Mouse (Mus musculus) ES-Bruce4 (cell line): ENCODE data around the gene Zfp791. TPM values are rescaled to one million over a fixed set of nuclear protein-coding genes. Genes with fewer than 3 reads are reported as not detected.
A peak's percentile ranks its signal among the peaks of the same experiment; 100 is the strongest.
"Not testable (repeated sequence)": the region's sequence is repeated elsewhere in the genome, so short reads cannot be mapped to it uniquely, and the experiment has no call there.

Experiments used
- H3K27ac ChIP-seq: 2 replicates; pipeline ENCODE4 v1.5.1; 2012; ENCODE audit warnings: low read length, inconsistent platforms; ENCODE audit not compliant: insufficient read depth
- H3K27me3 ChIP-seq: 2 replicates; pipeline ENCODE4 v1.6.1; 2012; ENCODE audit warnings: mild to moderate bottlenecking, low read length, inconsistent platforms; ENCODE audit not compliant: control insufficient read depth, poor library complexity, insufficient read depth, severe bottlenecking
- H3K36me3 ChIP-seq: 2 replicates; pipeline ENCODE4 v1.6.1; 2012; ENCODE audit warnings: inconsistent platforms, mild to moderate bottlenecking, low read length, moderate library complexity; ENCODE audit not compliant: control insufficient read depth, poor library complexity, insufficient read depth, severe bottlenecking
- H3K4me1 ChIP-seq: one replicate; pipeline ENCODE4 v1.8.1; 2011; ENCODE audit warnings: low read length; ENCODE audit not compliant: control insufficient read depth, insufficient read depth
- H3K4me3 ChIP-seq: 2 replicates; pipeline ENCODE4 v1.5.1; 2011; ENCODE audit warnings: low read depth, mild to moderate bottlenecking, low read length
- H3K9ac ChIP-seq: 2 replicates; pipeline ENCODE4 v1.6.1; 2012; ENCODE audit warnings: low read depth, mild to moderate bottlenecking, inconsistent platforms; ENCODE audit not compliant: poor library complexity, severe bottlenecking
- H3K9me3 ChIP-seq: replicated peaks from 2 replicates; pipeline ENCODE4 v1.6.1; 2012; ENCODE audit warnings: mild to moderate bottlenecking, low read length, inconsistent platforms; ENCODE audit not compliant: control insufficient read depth, poor library complexity, insufficient read depth, severe bottlenecking
- CTCF ChIP-seq: IDR thresholded peaks from one replicate; pipeline ENCODE4 v1.8.1; 2011; ENCODE audit warnings: low read depth, low read length
- EP300 ChIP-seq: IDR thresholded peaks from 2 replicates; pipeline ENCODE4 v1.6.1; 2011; ENCODE audit warnings: low read depth, low read length; ENCODE audit not compliant: insufficient read depth
- POLR2A ChIP-seq: IDR thresholded peaks from one replicate; pipeline ENCODE4 v1.8.1; 2011; ENCODE audit warnings: low read length; ENCODE audit not compliant: insufficient read depth
- polyA plus RNA-seq: library from polyadenylated mRNA; stranded (reverse); fragments of >200 nt; gene quantifications from 2 replicates; pipeline ENCODE4 v1.2.4, GENCODE M21; 2011; ENCODE audit warnings: low read depth; ENCODE audit not compliant: missing spikeins, insufficient read depth, insufficient read length

The Zfp791 gene
- polyA plus RNA-seq, 1 experiment: 2.0 TPM

DNA sequence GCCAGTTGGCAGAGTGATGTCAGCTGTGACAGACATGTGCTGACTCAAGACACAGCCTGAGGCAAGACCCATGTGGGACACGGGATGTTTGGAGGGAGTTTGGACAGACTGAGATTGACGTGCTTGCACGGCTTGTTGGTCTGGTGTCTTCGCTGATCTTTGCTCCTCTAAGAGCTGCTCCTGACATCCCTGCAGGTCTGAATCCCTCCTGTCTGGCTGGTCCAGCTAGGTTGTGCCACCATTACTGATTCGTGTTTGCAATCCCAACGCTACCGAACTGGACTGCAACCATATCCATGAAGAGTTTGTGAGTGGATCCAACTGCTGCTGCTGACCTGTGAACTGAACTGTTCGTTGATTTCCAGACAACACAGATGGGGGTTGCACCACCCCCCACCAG lies 796 bp upstream of the Zfp791 start:
- Histone ChIP-seq H3K4me1 (no peaks in the 10 kb centered on the region), H3K36me3 (no peaks in the 10 kb centered on the region), H3K27ac (no peak overlapping the region), H3K9me3 (peaks cover 3% of the 10 kb centered on the region; the same call in 1 of the 2 replicates), H3K4me3 (no peak overlapping the region), H3K9ac (no peak overlapping the region), H3K27me3 (0 out of 2 replicates have a peak, but pooled peaks cover 2% of the 10 kb centered on the region)
- no peak for TF ChIP-seq EP300
- TF ChIP-seq POLR2A: no peak
- TF ChIP-seq CTCF: no peak

DNA sequence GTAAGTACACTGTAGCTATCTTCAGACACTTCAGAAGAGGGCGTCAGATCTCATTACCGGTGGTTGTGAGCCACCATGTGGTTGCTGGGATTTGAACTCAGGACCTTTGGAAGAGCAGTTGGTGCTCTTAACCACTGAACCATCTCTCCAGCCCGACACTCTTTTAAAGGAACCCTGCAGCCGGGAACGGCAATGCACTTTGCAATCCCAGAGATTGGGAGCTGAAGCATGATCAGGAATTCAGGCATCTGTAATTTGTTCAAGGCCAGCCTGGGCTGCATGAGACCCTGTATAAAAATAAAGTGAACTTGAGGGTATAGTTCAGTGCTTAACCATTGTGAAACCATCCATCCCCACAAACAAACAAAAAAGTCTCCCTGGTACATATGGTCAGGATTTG lies 2.6 kb downstream of the Zfp791 start:
- H3K36me3 ChIP-seq, H3K27ac ChIP-seq, H3K9ac ChIP-seq, H3K9me3 ChIP-seq, H3K27me3 ChIP-seq, H3K4me3 ChIP-seq, H3K4me1 ChIP-seq: not testable (repeated sequence)

DNA sequence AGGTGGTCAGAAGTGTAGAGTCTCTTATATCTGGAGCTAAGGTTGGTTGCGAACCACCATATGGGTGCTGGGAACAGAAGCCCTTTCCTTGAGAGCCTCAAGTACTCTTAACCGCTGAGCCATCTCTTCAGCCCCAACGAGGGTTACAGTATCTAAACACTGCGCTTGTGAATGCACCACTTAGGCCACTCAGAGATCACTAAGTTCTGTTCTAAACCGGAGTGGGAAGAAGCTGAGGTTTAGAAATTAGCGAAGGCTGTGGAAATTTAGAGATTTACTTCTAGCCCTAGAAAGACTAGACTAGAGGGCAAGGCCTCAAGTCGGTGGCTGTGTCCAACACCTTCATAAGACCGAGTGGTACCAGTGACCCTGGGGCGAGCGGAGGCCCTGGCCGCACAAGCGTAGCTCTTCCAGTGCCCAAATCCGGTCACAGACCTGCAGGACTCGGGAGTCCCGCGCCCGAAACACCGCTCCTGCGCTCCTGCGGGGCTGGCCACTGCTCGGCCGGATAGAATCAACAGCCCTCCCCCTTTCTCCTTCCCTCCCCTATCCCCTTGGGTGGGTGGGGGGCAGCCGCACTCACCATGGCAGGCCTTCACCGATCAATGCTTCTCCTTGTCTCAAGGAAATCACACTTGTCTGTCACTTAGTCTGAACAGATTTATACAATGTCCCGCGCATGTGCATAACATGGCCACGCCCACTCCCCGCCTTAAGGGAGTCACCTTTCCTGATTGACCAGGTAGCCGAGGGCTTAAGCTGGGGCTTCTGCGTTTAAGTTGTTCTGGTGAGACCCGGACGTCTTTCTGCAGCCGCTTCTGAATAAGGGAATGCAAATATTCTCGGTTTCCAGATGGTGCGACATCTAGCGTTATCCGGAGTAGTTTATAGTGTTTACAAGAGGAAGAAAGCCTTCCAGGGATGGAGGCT lies 3.6 kb downstream of the Zfp791 start:
- peak overlapping the region; percentile 83 for H3K4me3 ChIP-seq
- no peaks in the 10 kb centered on the region for H3K9me3 ChIP-seq
- no peaks in the 10 kb centered on the region for H3K36me3 ChIP-seq
- no peak for TF ChIP-seq EP300
- TF ChIP-seq CTCF: no peak
- peak; percentile 61 for TF ChIP-seq POLR2A
- H3K27me3 ChIP-seq: 0 out of 2 replicates have a peak, but pooled peaks cover 2% of the 10 kb centered on the region
- peak overlapping the region; percentile 69 for H3K9ac ChIP-seq
- H3K4me1 ChIP-seq: no peaks in the 10 kb centered on the region
- no peak overlapping the region for H3K27ac ChIP-seq

DNA sequence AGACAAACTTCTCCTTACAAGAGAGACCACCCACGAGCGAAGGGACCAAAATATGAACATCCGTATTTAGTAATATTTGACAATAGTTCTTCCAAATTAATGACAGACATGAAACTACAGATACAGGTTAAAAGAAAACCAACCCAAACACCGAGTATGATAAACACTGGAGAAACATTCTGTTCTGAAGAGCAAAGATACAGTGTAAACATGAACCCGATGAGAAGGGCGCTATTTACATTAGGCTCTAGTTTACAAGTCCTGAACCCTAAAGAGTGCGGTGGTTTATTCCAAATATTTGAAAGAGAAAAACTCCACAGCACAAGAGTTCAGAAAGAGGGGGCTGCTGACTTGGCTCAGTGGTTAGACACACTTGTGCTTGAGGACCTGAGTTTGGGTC lies 5.9 kb downstream of the Zfp791 start:
- H3K36me3 ChIP-seq: no peaks in the 10 kb centered on the region

DNA sequence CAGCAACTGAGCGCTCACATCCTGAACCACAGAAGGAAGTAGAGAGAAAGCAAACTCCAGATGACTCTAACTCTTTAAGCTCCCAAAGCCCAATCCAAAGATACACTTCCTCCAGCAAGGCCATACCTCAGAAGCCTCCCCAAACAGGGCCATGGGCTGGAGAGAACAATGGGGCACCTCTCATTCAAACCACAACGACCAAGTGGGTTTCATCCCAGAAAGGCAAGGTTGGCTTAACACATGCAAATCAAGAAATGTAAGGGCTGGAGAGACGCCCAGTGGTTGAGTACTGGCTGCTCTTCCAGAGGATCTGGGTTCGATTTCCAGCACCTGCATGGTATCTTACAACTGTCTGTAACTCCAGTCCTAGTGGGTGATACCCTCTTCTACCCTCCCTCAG lies 7.4 kb downstream of the Zfp791 start:
- Histone ChIP-seq H3K9ac (no peak overlapping the region), H3K4me1 (no peaks in the 10 kb centered on the region), H3K4me3 (no peak overlapping the region), H3K27me3 (no peaks in the 10 kb centered on the region), H3K27ac (peak overlapping the region; percentile 4; the same call in 1 of the 2 replicates), H3K9me3 (no peaks in the 10 kb centered on the region), H3K36me3 (no peaks in the 10 kb centered on the region)
- TF ChIP-seq CTCF (no peak), POLR2A (no peak)

More for the DNA sequence above, 5.9 kb downstream of the Zfp791 start:
- H3K4me1 ChIP-seq: no peaks in the 10 kb centered on the region
- H3K27me3 ChIP-seq: no peaks in the 10 kb centered on the region
- TF ChIP-seq CTCF (no peak), EP300 (no peak), POLR2A (no peak)
- H3K4me3 ChIP-seq: no peak overlapping the region
- H3K9me3 ChIP-seq: no peaks in the 10 kb centered on the region
- H3K27ac ChIP-seq: no peak overlapping the region
- no peak overlapping the region for H3K9ac ChIP-seq

DNA sequence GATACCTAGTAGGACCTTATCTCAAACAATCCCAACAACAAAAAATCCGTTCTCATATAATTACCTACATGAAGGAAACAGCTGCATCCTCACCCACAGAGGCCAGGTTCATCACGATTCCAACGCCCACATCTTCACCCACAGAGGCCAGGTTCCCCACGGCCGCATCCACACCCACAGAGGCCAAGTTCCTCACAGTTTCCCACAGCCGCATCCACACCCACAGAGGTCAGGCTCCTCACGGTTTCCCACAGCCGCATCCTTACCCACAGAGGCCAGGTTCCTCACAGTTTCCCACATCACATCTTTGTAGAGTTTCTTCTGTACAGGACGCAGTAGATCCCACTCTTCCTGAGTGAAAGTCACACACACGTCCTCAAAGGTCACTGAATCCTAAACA lies 9.7 kb downstream of the Zfp791 start:
- no peaks in the 10 kb centered on the region for H3K9me3 ChIP-seq
- H3K27ac ChIP-seq: no peak overlapping the region
- H3K4me3 ChIP-seq: no peak overlapping the region
- TF ChIP-seq EP300: no peak
- no peak for TF ChIP-seq POLR2A
- TF ChIP-seq CTCF: no peak
- no peak overlapping the region for H3K9ac ChIP-seq
- no peaks in the 10 kb centered on the region for H3K36me3 ChIP-seq
- 0 out of 2 replicates have a peak, but pooled peaks cover 2% of the 10 kb centered on the region for H3K27me3 ChIP-seq
- H3K4me1 ChIP-seq: no peaks in the 10 kb centered on the region
